Mouse (Mus musculus) adipocyte (in vitro differentiated cells): ENCODE measurements at regions not wholly inside any gene's neighbourhood (a gene's known extent, or its start where the extent isn't known, plus 50 kb on each side); places are given as distances from the start of the nearest gene placed in this dataset.

Experiments
- DNase-seq: peaks from one replicate; pipeline ENCODE4 v3.0.0-alpha.2; 2016; ENCODE audit warnings: low spot score

DNA sequence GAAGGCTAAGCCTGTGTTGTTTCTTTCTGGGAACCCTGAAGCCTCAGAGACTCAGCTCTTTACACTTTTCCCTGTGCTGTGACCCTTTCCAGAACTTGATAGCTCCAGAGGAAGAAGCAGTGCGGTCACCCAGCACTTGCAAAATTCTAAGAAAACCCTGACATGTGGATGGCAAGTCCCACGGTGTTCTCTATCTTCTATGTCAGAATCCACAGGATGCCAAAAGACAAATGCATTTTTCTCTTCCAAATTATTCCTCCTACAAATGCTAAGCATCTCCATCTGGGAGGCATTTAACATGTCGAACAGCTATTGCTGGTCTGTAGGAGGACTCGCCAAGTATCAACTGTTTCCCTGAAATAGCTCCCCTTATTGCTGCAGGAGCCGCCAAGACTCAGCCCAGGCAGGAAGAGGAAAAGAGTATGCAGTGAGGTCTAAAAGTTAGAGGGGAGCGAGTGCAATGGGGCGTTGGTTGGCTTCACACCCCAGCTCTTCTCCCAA is 274.0 kb upstream of the Xylt1 start:
- no peak for DNase-seq

DNA sequence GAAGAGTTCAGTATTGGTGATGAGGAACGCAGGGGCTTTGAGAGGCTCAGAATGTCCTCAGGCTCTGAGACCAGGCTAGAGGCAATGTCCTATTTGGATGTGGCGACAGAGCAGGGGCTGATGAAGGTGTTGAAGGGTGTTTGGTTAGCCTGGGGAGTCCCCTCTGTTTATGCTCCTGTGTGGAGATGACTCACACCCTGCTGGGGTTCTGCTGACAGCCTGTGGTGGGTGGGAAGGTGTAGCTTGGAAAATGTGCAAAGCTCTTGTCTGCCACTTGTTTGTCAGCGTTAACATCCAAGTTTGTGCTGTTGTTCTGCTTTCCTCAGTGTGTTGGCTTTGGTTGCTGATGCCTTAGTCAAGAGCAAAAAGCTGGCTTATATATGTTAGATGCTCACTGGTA is 272.4 kb upstream of the Xylt1 start:
- no peak for DNase-seq

DNA sequence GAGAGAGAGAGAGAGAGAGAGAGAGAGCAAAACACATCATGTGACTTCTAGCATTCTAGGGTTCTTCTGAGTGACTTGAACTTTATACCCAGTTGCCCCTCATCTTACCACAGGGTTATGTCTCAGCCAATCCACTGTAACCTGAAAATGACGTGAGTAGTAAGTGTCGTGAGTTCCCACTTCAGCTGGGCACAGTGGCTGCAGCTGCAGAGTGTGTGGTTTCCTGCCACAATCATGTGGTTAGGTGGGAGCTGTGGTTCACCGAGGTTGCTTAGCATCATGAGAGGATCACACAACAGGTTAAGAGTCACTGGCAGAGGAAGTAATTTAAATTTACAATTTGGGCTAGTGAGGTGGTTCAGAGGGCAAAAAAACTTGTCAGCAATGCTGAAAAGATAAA is 253.1 kb upstream of the Xylt1 start:
- DNase-seq = no peak

DNA sequence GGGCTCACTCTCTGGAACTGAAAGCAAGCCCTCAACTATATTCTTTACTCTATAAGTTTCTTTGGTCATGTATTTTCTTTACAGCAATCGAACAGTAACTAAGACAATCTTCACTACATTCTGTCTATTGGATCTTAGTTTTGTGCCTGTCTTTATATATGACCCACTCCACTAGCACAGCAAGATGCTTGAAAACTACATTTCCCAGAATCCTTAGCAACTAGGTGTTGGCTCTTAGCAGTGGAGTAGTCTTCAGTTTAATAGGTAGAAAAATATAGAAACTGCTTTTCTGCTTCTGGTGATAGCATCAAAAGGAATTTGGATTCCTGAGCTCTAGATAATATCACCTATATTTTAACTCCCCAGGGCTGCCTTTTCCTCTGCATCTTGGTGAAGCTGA is 245.9 kb upstream of the Xylt1 start:
- DNase-seq = no peak

DNA sequence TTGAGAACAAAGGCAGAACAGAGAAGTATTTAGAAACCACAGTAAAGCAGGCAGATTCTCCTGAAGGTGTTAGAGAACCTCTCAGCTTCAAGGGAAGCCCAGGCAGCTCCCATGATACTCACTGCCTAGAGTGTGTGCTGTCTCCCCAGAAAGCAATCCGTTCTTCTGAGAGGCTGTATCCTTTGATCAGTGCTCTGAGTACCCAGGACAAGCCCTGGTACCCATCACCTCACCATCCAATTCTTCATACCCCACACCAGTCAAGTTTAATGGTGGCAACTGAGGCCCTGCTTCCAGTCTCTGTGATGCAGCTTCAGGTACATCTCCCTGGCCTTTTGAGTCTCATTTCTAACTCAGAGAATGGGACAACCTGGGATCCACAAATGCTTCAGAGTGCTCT is 242.1 kb upstream of the Xylt1 start:
- no peak for DNase-seq

DNA sequence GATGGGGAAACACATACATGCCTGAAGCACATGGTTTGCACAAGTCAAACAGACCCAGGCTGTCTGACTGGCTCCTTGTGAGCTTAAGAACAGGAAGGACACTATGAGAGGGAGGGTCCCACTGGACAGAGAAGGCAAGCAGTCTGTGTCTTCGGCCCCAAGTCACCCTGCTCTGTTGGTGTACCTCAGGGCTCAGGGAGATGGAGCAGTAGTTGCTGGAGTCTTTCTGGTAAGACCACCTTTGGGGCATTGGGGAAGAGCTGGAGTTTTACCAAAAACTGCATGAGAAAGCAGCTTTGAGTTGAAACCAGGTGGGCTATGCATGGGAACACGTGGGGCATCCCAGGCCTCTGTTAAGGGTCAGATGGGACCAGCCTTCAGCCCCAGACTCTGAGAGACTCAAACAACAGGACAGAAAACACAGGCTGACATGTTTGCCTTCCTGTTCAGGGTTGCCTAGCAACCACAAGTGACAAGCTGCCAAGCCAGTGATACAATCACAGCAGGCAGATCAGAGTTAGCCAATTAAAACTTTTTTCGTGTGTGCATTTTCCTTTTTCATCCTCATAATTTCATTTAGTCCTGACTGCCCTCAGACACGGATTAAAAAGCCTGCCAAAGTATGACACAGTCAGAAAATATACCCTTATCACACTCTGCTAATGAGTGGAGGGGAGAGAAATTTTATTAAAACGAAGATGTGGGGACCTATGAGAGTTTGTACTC is 241.4 kb upstream of the Xylt1 start:
- peak; percentile 2 for DNase-seq

DNA sequence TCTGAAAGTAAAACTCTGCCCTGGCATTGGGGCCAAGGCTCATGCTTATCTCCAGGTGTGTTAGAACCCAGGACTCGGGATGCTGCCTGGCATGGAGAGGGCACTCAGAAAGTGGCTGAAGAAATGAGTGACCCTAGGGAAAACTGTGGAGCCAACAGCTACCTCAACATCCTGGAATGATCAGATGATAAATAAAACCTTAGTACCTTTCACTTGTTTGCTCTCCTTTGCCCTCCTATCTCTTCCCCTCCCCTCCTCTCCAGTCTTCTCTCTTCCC is 240.9 kb upstream of the Xylt1 start:
- no peak for DNase-seq

DNA sequence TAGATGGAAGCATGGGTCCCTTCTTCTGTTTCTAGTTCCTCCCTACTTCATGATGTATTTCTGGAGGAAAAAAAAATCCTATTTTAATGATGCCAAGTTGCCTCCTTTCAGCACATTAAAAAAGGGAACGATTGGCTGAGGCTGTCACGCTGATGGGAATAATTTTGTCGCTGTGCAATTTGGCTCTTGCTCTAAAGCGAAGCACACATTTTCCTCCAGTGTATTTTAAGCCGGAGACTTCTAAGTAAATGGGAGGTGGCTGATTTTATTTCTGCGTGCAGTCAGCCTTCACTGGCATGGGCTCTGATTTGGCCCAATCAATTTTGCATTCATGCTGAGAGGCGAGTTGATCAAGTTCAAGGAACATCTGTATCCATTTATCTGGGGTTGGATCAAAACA is 234.0 kb upstream of the Xylt1 start:
- DNase-seq = no peak

DNA sequence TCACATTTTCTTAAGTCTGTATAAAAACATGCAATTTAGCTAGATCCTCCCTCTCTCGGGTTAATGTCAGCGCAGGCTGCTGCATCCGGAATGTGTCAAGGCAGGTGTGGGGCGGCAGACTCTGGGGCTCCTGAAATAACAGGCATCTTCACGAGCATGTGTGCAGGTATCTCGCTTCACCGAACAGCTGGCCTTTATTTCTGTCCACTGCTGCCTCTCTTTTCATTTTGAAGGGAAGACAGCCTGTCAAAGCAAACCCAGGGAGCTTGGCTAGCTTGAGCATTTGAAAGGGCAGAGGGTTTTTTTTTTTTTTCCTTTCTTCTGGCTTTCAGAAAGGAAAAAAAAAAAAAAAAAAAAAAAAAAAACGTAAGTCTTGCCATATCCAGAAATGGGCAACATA is 230.4 kb upstream of the Xylt1 start:
- no peak for DNase-seq

DNA sequence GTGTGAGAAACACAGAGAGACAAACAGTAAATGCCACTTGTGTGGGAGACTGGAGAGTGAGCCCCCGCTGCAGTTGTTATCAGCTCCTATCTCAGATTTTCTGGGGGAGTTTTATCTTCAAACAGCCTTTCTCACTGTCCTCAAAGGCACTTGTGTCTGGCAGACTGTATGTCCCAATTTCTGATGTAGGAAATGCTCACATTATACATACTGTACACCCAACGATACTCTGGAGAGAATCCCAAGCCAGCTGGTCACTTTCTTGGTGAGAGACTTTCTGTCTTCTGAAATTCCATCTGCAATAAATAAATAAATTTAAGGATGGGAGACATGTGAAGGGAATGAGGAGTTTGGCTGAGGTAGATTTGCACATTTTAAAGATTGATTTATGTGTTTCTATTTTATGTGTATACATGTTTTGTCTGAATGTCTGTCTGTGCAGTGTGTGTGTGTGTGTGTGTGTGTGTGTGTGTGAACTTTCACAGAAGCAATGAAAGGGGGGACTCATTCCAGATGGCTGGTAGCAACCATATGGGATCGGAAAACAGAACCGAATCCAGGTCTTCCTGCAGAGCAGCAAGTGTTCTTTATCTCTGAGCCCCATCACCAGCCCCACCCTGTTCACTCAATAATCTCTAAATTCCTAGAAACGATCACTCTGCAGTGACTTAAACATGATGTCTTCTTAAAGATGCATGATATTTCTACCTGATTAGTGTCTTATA is 226.8 kb upstream of the Xylt1 start:
- DNase-seq = no peak

DNA sequence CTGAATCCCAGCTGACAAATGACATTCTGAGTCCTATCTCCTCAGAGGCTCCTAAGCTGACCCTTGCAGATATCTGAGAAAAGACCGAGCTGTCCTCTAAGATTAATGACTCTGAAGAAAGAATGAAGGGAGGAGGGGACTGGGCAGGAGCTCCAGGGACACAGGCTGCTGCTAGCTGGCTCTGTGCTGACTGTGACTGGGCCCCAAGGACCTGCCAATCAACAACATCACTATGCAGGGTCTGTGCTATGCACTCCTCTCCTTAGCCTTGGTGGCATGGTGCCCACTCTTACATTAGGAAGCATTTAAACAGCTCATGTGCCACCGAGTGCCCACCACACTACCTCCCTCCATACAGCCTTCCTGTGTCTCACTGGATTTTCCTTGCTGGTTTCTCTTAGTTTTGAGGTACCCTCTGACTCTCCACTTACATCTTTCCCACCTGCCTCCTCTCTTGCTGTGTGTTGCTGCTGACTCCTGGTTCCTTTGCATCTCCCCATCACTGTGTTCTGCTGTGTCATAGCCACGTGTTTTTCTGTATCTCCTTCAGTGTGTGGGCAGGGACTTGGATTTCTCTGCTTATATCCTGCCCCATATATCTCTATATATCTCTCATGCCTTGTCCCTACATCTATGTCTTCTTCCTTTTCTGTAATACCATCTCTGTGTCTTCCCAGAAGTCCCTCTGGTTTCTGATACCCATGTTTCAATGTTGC is 219.4 kb upstream of the Xylt1 start:
- no peak for DNase-seq

DNA sequence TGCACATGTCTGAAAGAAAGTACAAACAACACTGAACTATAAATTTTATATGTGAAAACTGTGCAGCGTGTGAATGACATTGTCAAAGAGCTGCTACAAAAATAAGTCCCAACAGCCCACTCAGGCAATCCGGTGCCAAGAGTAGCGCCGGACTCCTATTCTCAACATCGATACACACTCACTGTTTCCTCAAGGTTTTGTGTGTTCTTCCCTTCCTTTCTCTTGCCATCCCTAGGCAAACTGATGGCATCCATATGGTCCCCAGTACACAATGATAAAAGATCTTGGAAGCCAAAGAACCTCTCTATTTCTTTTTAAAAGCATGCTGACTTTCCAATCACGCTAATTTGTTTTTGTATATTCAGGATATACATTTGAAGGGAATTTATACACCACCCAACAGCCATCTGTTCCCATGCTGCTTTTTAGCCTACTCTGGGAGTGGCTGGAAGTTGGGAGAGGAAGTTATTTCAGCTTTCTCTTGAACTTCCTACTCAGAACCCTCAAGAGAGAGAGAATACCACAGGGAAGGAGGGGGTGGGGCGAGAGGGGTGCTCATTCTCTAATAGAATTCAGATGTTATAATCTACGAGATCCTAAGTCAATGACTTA is 205.9 kb upstream of the Xylt1 start:
- DNase-seq = no peak

DNA sequence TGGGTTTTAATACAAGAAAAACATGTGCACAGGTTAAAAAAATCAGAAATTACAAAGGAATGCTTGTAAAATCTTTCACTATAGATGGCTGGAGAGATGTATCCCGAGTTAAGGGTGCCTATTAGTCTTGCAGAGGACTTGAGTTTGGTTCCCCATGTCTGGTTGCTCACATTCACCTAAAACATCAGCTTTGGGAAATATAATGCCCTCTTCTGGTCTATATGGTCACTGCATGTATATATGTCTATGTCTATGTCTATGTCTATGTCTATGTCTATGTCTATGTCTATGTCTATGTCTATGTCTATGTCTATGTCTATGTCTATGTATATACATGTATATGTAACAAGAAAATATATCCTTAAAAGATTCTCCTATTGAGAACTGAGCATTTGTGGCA is 196.8 kb upstream of the Xylt1 start:
- DNase-seq = no peak

DNA sequence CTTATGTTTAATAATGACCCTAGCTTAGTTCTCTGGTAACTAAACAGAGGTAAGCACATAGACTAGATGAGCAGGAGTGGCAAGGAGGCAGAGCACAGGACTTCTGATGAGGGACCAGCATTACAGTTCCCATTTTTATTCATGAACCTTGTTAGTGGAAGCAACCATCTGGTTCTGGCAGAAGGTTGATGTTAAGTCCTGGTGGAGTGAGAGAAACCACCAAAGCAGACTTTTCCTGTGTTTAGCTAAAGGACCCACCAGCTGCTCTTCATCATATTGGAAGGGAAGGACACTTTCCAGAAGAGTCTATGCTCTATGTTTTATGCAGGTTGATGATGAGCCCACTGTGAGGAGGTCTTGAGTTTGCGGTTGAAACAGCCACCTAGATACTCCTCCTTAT is 194.9 kb upstream of the Xylt1 start:
- DNase-seq = no peak

DNA sequence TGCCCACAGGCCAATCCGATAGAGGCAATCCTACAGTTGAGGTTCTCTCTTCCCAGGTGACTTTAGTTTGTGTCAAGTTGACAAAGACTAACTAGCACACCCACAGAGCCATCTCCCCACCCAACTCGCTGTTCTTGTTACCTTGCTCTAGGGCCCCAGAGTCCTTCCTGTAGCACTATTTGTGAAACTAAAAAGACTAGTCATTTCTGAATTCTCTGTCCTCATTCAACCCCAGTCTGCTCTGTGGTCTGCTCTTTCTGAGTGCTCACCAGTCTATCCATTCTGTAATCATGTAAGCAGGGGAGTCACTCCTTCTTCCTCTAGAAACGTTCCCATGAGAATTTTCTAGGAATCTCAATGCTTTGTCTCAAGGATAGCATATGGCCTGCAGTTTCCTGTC is 184.2 kb upstream of the Xylt1 start:
- no peak for DNase-seq

DNA sequence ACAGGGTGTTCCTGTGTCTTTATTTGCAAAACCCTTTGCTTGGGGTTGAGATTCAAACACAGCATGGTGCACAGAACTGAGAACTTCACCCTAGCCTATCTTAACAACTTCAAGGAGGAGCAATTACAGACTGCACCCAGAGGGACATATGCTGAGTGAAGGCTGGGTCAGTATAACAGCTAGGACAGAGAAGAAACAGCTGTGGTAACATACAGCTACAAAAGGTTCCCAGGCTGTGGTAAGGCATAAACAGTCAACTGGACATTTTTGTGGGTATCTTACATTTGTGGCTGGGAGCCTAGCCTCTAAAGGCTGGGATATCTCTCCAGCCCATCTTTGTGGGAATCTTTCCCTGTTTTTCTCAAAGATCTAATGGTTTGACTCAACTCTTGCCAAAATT is 154.5 kb upstream of the Xylt1 start:
- DNase-seq = no peak

DNA sequence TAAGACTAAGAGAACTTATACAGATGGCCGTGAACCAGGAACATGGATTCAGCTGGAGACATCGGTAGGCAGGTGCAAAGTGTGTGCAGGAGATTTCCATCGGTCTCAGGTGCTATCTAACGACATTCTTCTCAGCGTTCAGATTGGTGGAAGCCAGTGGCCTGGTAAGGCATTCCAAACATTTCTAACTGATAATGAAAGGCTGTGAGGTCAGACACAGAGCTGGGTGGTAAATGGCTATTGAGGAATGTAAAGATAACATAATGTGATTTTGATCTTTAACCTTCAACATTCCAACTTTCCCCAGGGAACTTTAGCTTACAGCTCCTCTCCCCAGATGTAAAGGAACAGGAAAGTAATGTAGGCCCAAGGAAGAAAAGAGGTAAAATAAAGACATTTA is 151.2 kb upstream of the Xylt1 start:
- DNase-seq = no peak

DNA sequence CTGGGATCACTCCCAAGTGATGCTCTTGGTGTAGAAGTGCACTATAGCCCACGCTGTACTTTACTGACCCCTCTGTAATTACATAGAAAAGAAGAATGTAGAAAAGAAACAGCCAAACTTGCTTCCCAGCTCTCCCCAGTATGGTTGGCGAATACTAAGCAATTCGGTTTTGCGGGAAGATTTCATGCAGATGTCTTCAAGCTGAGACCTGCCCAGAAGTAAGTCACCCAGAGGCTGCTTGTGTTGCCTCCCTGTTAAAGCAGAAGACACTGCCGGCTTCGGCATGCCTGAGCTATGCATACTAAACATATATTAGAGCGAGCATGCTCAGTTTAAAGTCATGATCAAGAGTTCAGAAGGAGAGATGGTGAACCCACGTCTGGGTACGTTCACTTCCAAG is 124.0 kb upstream of the Xylt1 start:
- no peak for DNase-seq

DNA sequence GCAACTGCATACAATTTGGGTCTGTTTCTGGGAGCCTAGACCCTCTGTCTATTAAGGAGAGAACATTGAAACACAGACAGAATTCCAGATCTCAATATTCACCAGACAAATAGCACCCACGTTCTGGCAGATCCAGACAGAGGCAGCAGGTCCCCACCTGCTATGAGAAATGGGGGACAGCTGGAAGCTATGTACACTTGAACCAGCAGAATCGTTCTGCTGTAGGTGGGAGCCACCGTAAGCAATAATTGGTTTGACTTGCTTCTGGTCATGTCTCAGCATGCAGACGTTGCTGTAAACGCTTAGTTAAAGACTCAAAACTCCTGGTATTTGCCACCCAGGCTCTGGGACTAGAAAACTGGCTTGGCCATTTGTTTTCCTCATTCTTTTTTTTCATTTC is 122.2 kb upstream of the Xylt1 start:
- no peak for DNase-seq

DNA sequence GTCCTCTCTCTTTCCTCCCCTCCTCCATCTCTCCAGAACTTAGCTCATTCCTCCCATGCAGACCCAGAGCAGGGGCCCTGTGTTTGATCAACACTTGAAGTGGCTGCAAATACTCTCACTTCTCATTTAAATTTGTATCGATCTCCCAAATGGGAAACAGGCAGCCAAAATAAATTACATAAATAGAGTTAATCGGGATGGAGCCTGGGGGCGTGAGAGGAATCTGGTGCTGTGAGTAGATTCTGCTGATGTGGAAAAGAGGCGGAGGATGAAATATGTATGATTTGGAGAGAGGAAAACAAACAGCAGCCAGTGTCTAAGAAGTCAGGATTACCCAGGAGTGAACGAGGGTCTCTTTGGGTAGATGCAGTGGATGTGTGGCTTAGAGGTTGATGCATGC is 121.6 kb upstream of the Xylt1 start:
- no peak for DNase-seq

DNA sequence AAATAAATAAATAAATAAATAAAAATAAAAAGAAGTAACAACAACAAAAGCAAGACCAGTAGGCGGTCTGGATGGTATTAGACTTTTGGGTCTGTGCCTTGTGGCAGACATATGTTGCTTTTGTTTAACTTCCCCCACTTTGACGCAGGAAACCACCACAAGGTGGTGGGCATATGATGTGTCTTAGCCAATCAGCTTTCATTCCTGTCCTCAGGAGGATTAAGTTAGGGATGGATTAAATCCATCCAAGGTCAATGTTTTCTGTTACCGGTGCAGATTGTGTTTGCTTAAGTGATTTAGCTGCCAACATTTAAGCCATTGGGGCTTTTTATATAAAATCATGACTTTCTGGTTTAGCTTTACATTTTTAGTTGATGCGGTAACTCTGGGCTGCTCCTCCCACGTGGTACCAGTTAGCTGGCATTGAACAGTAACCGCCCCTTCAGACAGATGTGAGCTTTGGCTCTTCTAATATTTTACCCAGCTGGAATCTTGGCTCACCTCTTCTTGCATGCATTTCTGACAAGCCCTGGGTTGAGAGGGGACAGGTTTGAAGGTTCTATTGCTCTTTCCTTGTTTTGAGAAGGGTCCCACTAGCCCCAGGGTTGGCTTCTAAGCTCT is 121.0 kb upstream of the Xylt1 start:
- no peak for DNase-seq

DNA sequence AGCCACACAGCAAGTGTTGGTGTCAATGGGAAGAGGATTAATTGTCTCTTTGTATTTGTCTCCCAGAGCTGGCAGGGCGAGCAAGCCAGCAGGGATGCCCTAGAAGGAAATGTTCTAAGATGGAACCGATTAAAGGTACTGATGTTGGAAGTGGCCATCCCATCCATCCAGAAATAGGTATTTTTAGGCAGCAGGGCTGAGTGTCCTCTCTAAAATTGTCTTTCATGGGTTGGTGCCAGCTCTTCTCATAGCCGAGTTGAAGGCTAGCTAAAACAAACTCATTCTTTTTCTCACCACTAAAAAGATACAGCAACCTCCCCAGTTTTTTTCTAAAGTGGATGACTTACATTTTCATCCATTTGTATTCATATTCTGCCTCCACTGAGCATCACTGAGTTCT is 120.2 kb upstream of the Xylt1 start:
- DNase-seq = no peak

DNA sequence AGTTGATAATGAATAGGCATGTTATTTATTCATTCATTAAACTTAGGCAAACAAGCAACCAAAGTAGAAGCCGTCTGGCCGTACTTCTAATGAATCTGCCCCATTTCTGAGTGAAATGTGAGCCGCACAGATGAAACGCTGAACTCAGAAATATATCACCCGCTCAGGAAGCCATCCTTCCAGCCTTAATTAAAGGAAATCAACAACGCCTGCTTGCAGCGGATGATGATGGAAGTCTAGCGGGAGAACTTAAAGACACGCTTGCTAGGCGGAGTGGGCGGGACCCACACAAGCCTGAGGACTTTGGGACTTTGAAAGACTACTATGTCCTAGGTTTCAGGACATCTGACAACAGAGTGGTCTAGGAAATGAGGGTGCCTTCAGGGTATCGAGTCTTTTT is 117.7 kb upstream of the Xylt1 start:
- no peak for DNase-seq
